Mouse (Mus musculus) heart, postnatal 0 days (tissue): ENCODE results near the gene Stk39.

Experiments used
- CTCF ChIP-seq: IDR thresholded peaks from 2 replicates; pipeline ENCODE4 v1.5.1; 2016; ENCODE audit warnings: antibody characterized with exemption, control low read depth, low read depth
- EP300 ChIP-seq: IDR thresholded peaks from 2 replicates; pipeline ENCODE4 v1.6.1; 2016; ENCODE audit warnings: antibody characterized with exemption, low read depth

- TF ChIP-seq CTCF (peak; percentile 76), EP300 (no peak)
Observed at GRCm38 (mm10) chr2:68349593-68350383, 122.3 kb downstream of the Stk39 start.
